Comparison of ENCODE assay signal across 8 mouse cellular contexts in genomic region chr8:125389756-125390505, GRCm38 (mm10).
DNase-seq lines count a peak whose midpoint lies in the region; ATAC-seq and TF ChIP-seq lines count a peak whose summit lies in the region.

No protein-coding gene starts in this region.

- DNase-seq in Muller cell, postnatal 12 days (ENCODE audit: inconsistent ontology term), result peak; percentile 95
- peak; percentile 98 for DNase-seq in brain, adult 2 months (ENCODE audit: low read depth, low spot score)
- peak; percentile 68 to 71 for DNase-seq in frontal cortex, postnatal 14 days (ENCODE audit: low spot score in 2 of 2)
- DNase-seq in heart, postnatal 36 days, result peak; percentile 64 to 73
- peak; percentile 55 for DNase-seq in layer of hippocampus, adult 9-10 months (ENCODE audit: low spot score)
- peak; percentile 89 for DNase-seq in midbrain, postnatal 0 days (ENCODE audit: low spot score)
- DNase-seq in thymus, postnatal 14 days, result no peak
- no peak for DNase-seq in thymus, adult 18-20 months

- H3K36me3 ChIP-seq in midbrain, postnatal 0 days (ENCODE audit: insufficient read depth, low read length), result no peaks in the 10 kb centered on the region

- ATAC-seq in midbrain, postnatal 0 days (ENCODE audit: low FRiP score), result no peak

- no peaks in the 10 kb centered on the region for H3K27me3 ChIP-seq in midbrain, postnatal 0 days (ENCODE audit: insufficient read depth, low read length)

- no peak for TF ChIP-seq CTCF in midbrain, postnatal 0 days (IDR thresholded peaks at IDR 0.05)

- intact Hi-C loops in heart, postnatal 36 days (cut with DNase I), result loop anchor here (2.0 to 5.0 kb wide), 2 partner anchors 39 to 98 kb away; no protein-coding TSS in a partner anchor

- 60% methylated on average over 13 of the region's 13 CpGs for WGBS in midbrain, postnatal 0 days

- H3K9ac ChIP-seq in midbrain, postnatal 0 days (replicated peaks; ENCODE audit: low read length, poor library complexity, severe bottlenecking), result no peak overlapping the region

- H3K27ac ChIP-seq in midbrain, postnatal 0 days (ENCODE audit: low read depth, low read length), result peak overlapping the region; percentile 55; the same call in 1 of the 2 replicates

- no peak overlapping the region for H3K4me3 ChIP-seq in midbrain, postnatal 0 days (ENCODE audit: low read depth, low read length)

- H3K4me2 ChIP-seq in midbrain, postnatal 0 days (ENCODE audit: low read depth, low read length, poor library complexity, severe bottlenecking), result no peak overlapping the region

- H3K4me1 ChIP-seq in midbrain, postnatal 0 days (ENCODE audit: insufficient read depth, low read length), result peaks cover 14% of the 10 kb centered on the region; the same call in 1 of the 2 replicates

- no peaks in the 10 kb centered on the region for H3K9me3 ChIP-seq in midbrain, postnatal 0 days (ENCODE audit: low read length)

Comparison
In these comparisons a context has a peak if more than half of its experiments do, and no peak if none do; other contexts are left out.
1. DNase-seq: peak in Muller cell, postnatal 12 days (single experiment), brain, adult 2 months (single experiment), frontal cortex, postnatal 14 days (2 of 2), heart, postnatal 36 days (2 of 2), layer of hippocampus, adult 9-10 months (single experiment) and midbrain, postnatal 0 days (single experiment); none in thymus, postnatal 14 days (single experiment) and thymus, adult 18-20 months (0 of 2).